Mouse (Mus musculus) liver, adult 2 months (tissue): ENCODE data around the gene Agpat4. TPM values are rescaled to one million over a fixed set of nuclear protein-coding genes. Genes with fewer than 3 reads are reported as not detected.

ENCODE experiments used
- DNase-seq: peaks from one replicate; pipeline ENCODE4 v3.0.0-alpha.2; 2011; ENCODE audit warnings: low read depth, low spot score; ENCODE audit errors: extremely low read depth
- H3K27ac ChIP-seq: fragments of 200-500 bp; replicated peaks from 2 replicates; pipeline ENCODE4 v1.5.1; 2012; ENCODE audit warnings: low read depth, mild to moderate bottlenecking, control low read depth, inconsistent platforms, low read length; ENCODE audit not compliant: insufficient read depth
- H3K27me3 ChIP-seq: fragments of 200-500 bp; 2 replicates; pipeline ENCODE4 v1.6.1; 2012; ENCODE audit warnings: mild to moderate bottlenecking, moderate library complexity, low read length, inconsistent platforms; ENCODE audit not compliant: control insufficient read depth, insufficient read depth
- H3K36me3 ChIP-seq: fragments of 200-500 bp; 2 replicates; pipeline ENCODE4 v1.6.1; 2012; ENCODE audit warnings: low read length, inconsistent platforms; ENCODE audit not compliant: control insufficient read depth, insufficient read depth
- H3K4me1 ChIP-seq: fragments of 200-500 bp; 2 replicates; pipeline ENCODE4 v1.6.1; 2011; ENCODE audit warnings: low read length; ENCODE audit not compliant: control insufficient read depth, insufficient read depth
- H3K4me3 ChIP-seq: fragments of 200-500 bp; 2 replicates; pipeline ENCODE4 v1.5.1; 2011; ENCODE audit warnings: low read depth, mild to moderate bottlenecking, control low read depth, low read length, moderate library complexity; ENCODE audit not compliant: insufficient read depth
- H3K79me2 ChIP-seq: fragments of 200-500 bp; 2 replicates; pipeline ENCODE4 v1.6.1; 2012; ENCODE audit warnings: inconsistent platforms, mild to moderate bottlenecking, low read length, moderate library complexity; ENCODE audit not compliant: control insufficient read depth, insufficient read depth
- H3K9ac ChIP-seq: fragments of 200-500 bp; 2 replicates; pipeline ENCODE4 v1.6.1; 2012; ENCODE audit warnings: low read depth, mild to moderate bottlenecking, control low read depth, inconsistent platforms, low read length
- CTCF ChIP-seq: fragments of 200-500 bp; IDR thresholded peaks from 2 replicates; pipeline ENCODE4 v1.5.1; 2011; ENCODE audit warnings: low read depth, low read length, control low read depth
- POLR2A ChIP-seq: fragments of 200-500 bp; IDR thresholded peaks from 2 replicates; pipeline ENCODE4 v1.6.1; 2011; ENCODE audit warnings: low read length, control low read depth; ENCODE audit not compliant: insufficient read depth; ENCODE audit errors: extremely low read depth
- WGBS: fragments of 180-500 bp; shearing (Covaris S2); methylation state at CpG from one replicate; pipeline ENCODE4 v1.1.7; 2018; 5-methylcytosine and 5-hydroxymethylcytosine counted together
- polyA plus RNA-seq: library from polyadenylated mRNA; depleted of rRNA; stranded (reverse); fragments of >200 nt; gene quantifications from 2 replicates; pipeline ENCODE4 v1.2.3, GENCODE M21; 2012
- total RNA-seq: library from RNA; depleted of rRNA; stranded (reverse); fragments of >200 nt; gene quantifications from 2 replicates; pipeline ENCODE4 v1.2.3, GENCODE M21; 2014

The Agpat4 gene
- total and polyA plus RNA-seq, 2 experiments: 0.60 to 1.2 TPM

DNA sequence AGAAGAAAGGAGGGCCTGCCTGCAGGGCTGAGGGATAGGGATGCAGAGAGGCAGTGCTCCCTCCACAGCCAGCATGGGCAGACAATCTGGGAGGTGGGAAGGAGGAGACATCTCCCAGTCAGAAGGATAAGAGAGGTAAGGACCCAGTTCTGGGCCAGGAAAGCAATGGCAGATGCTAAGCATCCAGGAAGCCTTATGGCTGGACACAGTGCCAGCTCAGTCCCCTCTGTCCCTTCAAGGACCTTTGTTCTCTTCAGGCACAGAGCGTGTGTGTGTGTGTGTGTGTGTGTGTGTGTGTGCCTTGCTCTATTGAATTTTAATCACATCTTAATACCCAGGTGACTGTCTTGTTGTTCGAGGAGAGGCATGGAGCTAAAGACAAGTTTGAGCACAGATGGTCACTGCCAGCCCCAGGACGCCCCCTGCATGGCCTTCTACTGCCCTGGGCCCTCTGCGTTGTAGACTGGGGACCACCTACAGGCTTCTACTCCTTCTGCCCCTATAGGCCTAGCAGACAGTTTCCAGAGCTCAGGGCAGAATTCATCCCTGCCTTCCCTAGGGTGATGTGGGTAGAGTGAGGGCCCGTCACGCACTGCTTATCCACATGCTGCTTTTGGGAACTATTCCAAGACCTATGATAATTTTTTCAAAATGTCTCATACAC, 25.5 kb upstream of the Agpat4 start:
- Histone ChIP-seq H3K36me3 (no peaks in the 10 kb centered on the region), H3K27me3 (peaks cover 3% of the 10 kb centered on the region; the same call in 1 of the 2 replicates), H3K79me2 (no peaks in the 10 kb centered on the region), H3K9ac (no peak overlapping the region), H3K4me3 (no peak overlapping the region), H3K27ac (no peak overlapping the region), H3K4me1 (no peaks in the 10 kb centered on the region)
- 86% methylated on average over 6 of the region's 6 CpGs for WGBS
- TF ChIP-seq CTCF (no peak), POLR2A (no peak)
- DNase-seq: no peak

DNA sequence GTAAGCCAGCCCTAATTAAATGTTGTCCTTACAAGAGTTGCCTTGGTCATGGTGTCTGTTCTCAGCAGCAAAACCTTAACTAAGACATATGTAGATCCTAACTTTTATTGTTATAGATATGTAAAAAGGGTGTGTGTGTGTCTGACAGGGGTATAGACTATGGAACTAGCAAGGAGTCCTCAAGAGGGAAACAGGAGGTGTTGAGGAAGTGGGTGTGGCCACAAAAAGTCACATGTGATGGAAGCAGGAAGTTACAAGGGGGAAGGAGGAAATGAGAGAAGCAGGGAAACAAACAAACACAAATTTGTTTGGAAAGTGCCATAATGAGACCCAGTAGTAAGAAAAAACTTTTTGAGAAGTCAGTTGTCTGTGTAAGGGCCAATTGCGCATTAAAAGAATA, 24.5 kb upstream of the Agpat4 start:
- H3K4me3 ChIP-seq: no peak overlapping the region
- WGBS: 97% methylated on average over 1 of the region's 1 CpGs
- H3K79me2 ChIP-seq: no peaks in the 10 kb centered on the region
- DNase-seq: no peak
- H3K36me3 ChIP-seq: no peaks in the 10 kb centered on the region
- no peak overlapping the region for H3K9ac ChIP-seq
- H3K27me3 ChIP-seq: peaks cover 3% of the 10 kb centered on the region; the same call in 1 of the 2 replicates
- TF ChIP-seq CTCF: no peak
- TF ChIP-seq POLR2A: no peak
- no peak overlapping the region for H3K27ac ChIP-seq
- H3K4me1 ChIP-seq: no peaks in the 10 kb centered on the region

DNA sequence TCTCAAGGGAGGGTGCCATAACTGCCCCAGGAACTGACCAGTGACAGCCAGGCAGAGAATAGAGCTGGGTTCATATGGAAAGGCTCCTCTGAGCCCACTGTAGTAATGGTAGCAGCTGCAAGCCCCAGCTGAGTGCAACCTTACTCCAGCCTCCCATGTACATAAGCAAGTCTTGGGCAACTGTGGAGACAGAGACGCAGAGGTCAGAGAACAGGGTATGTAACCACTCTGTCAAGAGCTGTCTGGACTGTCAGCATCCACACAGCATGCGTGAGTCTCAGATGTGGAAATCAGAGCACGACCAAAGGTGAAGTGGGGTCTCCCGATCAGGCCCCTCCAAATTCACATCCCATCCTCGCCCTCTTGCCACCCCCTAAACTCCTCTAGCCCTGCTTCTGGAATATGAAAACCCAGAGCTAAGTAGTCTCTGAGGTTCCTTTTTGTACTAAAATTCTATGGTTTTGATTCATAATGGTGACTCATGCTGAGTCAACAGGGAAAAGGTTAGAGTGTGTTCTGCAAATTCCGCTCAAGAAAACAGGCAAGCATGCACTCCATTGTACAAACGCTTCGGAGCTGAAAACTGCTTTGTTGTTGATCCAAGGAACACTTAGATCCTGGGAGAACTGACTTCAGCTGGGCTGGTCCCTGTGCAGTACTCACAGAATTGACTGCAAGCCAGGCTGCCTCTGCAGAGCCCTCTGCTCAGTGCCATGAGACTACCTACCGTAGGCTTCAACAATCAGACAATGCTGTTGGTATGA, 23.5 kb upstream of the Agpat4 start:
- WGBS: 89% methylated on average over 9 of the region's 9 CpGs

DNA sequence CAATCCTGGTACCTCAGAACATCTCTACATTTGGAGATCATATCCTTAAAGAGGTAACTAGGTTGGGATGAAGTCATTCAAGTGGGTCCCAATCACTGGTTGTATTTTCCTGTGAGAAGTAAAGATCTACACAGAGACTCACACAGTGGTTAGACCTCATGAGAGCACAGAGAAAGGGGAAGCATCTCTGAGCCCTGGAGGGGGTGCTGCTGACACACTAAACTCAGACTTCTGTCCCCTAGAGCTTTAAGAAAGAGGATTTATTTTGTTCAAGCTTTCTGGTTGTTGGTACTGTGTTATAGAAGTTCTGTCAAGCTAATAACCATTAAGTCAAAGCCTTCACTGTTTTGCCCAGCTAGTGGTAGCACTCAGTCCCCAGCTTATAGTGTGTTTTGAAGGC, 19.1 kb upstream of the Agpat4 start:
- no peaks in the 10 kb centered on the region for H3K36me3 ChIP-seq
- H3K4me3 ChIP-seq: no peak overlapping the region
- H3K79me2 ChIP-seq: no peaks in the 10 kb centered on the region
- no peak for TF ChIP-seq CTCF
- TF ChIP-seq POLR2A: no peak
- DNase-seq: no peak
- H3K27ac ChIP-seq: no peak overlapping the region
- no peaks in the 10 kb centered on the region for H3K4me1 ChIP-seq
- H3K9ac ChIP-seq: no peak overlapping the region
- peaks cover 3% of the 10 kb centered on the region; the same call in 1 of the 2 replicates for H3K27me3 ChIP-seq

More for the DNA sequence above, 23.5 kb upstream of the Agpat4 start:
- no peaks in the 10 kb centered on the region for H3K79me2 ChIP-seq
- no peak overlapping the region for H3K9ac ChIP-seq
- peaks cover 3% of the 10 kb centered on the region; the same call in 1 of the 2 replicates for H3K27me3 ChIP-seq
- H3K27ac ChIP-seq: no peak overlapping the region
- H3K4me1 ChIP-seq: no peaks in the 10 kb centered on the region
- TF ChIP-seq CTCF: no peak
- TF ChIP-seq POLR2A: no peak
- no peak overlapping the region for H3K4me3 ChIP-seq
- no peaks in the 10 kb centered on the region for H3K36me3 ChIP-seq
- DNase-seq: no peak

DNA sequence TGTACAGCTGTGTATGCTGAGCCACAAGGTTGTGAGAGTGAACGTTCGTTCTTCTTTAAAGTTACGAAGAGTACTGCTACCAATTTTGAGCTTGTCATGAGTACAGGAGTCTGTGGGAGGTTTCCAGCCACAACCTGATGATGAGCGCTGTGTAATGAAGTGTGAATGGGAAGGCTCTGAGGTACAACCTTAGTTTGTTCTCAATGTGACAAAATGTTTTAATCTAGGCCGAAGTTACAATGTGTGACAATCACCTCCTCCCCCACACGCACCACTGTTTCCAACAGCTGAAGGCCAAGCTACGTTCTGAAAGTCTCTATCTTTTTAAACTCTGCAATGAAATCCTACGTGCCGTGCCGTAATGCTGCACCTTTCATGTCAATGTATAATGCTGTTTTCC, 16.2 kb upstream of the Agpat4 start:
- TF ChIP-seq CTCF (no peak), POLR2A (no peak)
- Histone ChIP-seq H3K27me3 (no peaks in the 10 kb centered on the region), H3K79me2 (no peaks in the 10 kb centered on the region)

DNA sequence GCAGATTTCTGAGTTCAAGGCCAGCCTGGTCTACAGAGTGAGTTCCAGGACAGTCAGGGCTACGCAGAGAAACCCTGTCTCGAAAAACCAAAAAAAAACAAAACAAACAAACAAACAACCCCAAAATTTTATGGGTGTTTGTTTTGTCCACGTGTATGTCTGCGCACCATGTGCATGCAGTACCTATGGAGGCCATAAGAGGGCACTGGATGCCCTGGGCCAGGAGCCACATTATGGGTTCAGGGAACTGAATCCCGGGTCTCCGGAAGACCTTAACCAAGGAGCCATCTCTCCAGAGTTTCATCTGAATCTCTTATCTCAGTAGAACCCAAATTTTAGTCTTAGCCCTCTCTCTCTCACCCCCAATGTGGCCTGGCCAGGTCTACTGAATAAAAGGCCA, 14.7 kb upstream of the Agpat4 start:
- Histone ChIP-seq H3K79me2 (no peaks in the 10 kb centered on the region), H3K9ac (no peak overlapping the region), H3K4me3 (no peak overlapping the region), H3K36me3 (no peaks in the 10 kb centered on the region), H3K4me1 (no peaks in the 10 kb centered on the region), H3K27ac (no peak overlapping the region), H3K27me3 (no peaks in the 10 kb centered on the region)
- 78% methylated on average over 6 of the region's 6 CpGs for WGBS
- DNase-seq: no peak
- TF ChIP-seq CTCF (peak; percentile 33; the same call in 1 of the 2 replicates), POLR2A (no peak)

More for the DNA sequence above, 16.2 kb upstream of the Agpat4 start:
- no peak overlapping the region for H3K27ac ChIP-seq
- H3K9ac ChIP-seq: no peak overlapping the region
- H3K4me1 ChIP-seq: no peaks in the 10 kb centered on the region
- WGBS: 93% methylated on average over 10 of the region's 10 CpGs
- no peak overlapping the region for H3K4me3 ChIP-seq
- no peak for DNase-seq
- H3K36me3 ChIP-seq: no peaks in the 10 kb centered on the region
